Mouse (Mus musculus) yolk sac, embryonic 10.5 days (tissue): ENCODE measurements around the gene Gm20388.

ENCODE experiments used
- DNase-seq: peaks from one replicate; pipeline ENCODE4 v3.0.0-alpha.2; 2017; ENCODE audit warnings: low spot score

The Gm20388 gene

DNA sequence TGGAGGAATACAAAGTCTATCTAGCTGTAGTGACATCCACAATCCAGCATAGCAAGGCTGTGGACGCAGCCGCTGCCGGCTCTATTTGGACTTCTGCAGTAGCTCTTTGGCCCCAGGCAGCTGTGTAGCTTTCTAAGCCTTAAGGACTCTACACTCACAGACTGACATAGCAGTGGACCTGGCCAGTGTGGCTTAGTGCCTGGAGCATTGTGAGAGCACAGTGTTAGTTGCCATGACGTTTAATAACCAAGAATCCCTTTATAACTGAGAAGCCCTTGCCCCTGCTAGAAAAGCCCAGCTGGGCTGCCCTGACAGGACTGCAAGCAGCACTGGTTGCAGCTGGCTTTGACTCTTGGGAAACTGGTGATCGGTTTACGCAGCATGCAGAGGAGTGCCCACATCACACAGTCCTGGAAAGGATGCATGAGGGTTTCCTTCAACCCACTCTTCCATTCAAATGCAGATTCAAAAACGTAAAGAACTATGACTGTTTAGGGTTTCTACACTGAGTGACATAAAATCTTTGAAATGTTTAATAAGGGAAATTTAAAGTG is 214.3 kb downstream of the Gm20388 start:
- no peak for DNase-seq

DNA sequence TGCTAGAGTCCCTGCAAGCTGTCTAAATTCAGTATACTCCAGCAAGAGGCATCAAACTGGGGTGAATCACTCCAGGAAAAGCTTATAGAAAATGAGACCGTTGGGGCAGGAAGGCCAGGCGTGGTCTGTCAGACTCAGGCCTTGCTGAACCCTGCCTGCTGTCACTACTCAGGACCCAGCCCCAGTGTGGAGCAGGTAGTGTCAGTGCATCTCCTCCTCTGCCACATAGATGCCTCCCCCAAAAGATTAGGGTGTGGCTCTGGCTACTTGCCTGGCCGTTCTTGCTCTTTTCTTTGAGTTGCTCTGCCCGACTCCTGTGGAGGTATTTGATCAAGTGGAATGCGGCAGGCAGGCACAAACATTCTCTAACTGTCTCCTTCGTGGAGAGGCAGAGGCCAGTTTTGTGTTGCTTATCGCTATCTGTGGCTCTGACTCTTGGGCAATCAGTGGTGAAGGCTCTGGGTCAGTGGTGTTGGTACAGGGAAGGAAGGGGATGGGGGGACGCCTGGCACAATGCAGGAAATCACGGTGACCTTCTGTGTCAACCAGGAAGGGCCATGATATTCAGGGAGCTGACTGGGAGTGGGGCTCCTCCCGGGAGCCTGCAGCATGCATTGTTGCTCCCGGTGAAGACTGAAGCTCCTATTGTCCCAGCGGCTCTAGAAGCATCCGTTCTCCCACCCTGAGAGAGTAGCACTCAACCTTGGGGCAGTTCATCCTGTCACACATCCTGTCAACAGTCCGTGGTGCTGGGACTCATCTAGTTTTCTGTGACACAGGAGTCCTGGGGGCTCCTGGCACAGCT is 215.9 kb downstream of the Gm20388 start:
- peak; percentile 11 for DNase-seq

DNA sequence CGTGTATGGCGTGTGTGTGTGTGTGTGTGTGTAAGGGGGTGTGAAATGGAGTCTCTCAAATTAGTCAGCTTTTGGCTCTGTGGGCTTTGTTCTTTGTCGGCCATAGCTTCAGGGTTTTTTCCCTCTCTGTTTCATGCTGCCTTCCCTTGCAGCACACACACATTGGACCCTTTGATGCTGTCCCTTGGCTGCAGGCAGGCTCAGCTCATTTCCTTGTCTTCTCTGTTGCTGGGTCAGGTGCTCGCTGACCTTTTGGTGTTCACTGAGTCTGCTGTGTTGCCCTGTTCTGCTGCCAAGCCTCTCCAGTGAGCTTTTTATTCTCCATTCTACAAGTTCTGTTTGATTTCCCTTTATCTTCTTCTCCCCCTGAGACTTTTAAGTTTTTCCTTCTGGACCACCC is 218.9 kb downstream of the Gm20388 start:
- no peak for DNase-seq

DNA sequence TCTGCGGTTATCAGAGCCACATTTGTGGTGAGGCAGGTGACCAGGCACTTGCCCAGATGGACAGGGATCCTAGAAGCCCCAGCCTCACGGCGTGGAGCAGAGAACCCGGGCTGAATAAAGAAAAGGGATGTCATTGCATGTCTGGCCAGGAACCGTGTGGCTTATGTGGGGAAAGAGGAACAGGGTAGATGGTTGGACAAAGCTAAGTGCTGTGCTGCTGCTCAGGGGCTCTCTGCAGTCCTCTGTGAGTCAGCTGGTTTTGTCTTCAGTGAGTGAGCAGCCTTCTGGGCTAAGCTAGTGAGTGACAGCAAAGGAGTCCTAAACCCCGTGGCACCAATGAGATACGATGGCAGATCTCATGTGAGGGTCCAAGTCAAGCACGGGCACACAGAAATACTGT is 220.5 kb downstream of the Gm20388 start:
- no peak for DNase-seq

DNA sequence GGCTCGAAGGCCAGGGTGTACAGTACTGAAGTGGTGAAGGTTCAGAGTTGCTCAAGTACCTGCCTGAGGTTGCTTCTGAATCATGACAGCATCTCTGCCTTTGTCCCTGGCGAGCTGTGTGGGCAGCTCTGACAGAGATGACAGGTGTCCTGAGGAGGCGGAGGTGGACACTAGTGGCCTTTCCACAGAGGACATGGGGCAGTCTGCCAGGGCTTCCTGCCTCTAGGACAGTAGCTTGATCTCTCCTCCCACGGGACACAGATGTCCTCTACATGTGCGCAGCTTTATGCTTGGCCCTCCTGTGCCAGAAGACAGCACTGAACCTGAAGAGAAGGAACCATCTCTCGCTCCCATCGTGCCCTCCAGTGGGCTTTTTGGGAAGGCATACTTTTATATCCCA is 222.5 kb downstream of the Gm20388 start:
- no peak for DNase-seq

DNA sequence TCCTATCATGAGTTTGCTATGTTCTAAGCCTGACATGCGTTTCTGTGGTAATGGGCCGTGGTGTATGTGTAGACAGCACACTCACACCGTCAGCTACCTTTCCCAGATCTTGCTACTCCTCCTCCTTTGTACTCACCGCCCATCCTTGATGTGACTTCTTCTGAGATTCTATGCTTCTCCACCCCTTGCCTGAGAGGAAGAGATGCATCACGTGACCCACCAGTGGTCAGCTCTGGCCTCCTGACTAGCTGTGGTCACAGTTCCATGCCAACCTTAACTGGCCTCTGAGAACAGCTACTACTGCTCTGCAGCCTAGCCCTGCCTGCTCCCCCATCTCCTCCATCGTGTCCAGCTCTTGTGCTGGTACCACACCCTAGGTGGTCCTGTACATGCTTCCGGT is 225.0 kb downstream of the Gm20388 start:
- no peak for DNase-seq

DNA sequence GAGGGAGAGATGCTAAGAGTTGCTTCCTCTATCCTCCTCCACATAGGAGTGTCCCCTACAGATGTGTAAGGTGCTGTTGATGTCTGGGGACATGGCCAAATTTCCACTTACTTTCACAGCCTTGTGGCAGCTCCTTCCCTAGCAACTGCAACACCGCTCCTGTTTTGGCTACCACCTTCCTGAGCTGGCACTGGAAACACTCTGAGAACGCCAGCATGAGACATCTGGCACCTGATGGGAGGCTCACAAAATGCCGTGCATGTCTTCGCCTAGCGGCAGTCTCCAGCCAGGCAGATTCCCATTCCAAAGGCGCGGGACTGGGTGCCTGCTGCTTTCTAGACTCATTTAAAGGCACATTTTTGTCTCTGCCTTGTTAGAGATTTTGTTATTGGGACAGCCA is 226.0 kb downstream of the Gm20388 start:
- DNase-seq, result no peak

DNA sequence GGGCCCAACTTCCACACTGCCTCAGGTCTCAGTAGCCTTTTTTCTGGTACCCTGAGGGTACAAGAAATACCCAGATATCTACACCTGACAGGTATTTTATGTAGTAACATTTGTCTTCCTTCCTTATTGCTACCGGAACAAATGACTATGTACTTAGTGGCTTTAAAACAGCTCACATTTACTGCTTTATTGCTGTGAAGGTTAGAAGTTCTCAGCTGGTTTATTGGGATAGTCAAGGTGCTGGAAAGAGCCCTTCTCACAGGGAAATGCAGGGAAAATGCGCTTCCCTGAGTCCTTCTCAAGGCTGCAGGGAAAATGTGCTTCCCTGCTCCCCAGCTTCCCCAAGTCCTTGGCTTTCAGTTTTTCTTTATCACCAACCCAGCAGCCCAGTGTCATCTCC is 228.3 kb downstream of the Gm20388 start:
- no peak for DNase-seq

DNA sequence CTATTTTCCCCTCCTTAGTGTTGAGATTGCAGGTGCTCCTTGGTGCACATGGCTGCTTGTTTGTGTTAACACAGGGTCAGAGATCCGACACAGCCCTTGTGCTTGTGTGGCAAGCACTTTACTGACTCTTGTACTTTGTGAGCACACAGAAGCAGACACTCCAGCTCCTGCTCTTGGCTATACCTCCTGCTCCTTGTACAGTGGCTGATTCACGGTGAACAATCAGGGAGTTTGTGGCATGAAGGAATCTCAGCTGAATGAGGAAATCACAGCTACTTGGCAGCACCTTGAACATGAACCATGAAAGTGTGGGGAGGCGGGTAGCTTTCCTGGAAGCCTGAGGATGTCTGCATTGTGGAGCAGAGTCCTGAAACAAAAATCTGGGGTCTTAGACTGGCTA is 230.1 kb downstream of the Gm20388 start:
- DNase-seq, result no peak

DNA sequence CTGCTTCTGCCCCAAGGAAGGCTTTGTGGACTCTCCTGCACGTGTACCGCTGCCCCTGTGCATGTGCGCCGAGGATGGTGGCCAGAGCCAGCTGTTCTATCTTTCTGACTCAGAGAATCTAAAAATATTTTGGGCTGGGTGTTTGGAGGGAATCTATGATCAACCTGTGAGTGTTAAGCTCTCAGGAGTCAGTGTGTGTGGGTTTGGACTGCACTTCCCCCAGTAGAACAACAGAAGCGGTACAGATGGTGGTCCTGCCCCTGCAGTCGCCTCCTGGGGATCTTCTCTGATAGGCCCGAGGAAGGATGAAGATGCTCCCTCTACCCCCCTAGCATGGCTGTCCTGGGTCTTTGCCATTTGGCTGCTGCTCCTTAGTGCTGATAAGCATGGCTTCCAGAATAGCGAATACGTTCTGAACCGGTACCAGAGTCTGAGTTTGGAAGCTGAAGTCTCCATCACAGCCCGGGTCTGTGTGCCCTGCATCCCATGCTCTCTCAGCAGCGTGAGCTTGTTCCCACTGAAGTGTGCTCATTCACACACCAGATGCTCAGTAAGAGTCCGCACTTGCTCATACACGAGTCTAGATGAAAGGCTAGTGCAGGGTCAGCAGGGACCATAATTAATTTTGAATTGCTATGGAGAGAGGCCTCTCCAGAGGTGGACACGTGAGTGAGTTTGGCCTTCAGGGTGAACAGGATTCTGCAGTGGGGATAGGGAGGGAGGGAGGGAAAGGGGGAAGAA is 233.4 kb downstream of the Gm20388 start:
- DNase-seq, result no peak

DNA sequence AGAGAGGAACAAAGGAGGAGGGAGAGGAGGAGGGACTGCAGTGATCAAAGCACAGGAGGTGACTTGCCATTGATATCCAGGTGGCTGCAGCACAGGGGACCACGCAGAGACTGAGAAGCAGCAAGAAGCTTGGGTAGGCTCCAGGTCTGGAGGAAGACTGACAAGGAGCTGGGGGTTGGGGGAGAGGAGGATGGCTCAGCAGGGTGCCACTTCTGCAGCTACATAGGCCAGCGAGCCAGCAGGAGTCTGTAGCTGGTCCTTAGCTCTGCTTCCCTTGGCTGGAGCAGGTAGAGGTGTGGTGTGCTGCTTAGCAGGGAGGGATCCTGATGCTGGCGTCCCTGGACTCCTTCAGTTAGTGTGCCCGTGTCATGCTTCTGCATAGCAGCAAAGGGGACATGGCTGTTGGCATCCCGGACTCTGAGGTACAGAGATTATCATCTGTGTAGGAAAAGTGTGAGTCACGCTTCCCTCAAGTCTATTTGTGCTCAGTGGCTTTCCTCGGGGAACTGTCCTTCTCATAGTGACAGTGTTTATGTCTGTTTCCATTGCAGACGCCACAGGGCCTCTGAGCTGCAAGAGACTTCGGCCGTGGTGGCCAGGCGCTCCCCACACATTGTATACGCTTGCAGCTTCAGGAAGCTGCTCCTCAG is 234.1 kb downstream of the Gm20388 start:
- DNase-seq, result no peak

DNA sequence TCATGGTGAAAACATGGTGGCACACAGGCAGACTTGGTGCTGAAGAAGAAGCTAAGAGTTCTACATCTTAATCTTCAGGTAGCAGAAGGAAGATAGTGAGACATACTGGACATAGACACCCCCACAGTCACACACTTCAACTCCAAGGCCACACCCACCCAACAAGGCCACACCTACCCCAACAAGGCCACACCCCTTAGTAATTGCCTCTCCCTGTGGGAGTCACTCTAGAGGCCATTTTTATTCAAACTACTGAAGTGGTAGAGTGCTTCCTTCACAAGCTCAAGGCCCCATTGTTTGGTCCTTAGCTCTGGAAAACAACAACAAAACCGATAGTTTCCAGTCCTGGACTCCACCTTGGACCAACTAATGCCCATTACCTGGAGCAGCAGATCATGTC is 235.4 kb downstream of the Gm20388 start:
- no peak for DNase-seq

DNA sequence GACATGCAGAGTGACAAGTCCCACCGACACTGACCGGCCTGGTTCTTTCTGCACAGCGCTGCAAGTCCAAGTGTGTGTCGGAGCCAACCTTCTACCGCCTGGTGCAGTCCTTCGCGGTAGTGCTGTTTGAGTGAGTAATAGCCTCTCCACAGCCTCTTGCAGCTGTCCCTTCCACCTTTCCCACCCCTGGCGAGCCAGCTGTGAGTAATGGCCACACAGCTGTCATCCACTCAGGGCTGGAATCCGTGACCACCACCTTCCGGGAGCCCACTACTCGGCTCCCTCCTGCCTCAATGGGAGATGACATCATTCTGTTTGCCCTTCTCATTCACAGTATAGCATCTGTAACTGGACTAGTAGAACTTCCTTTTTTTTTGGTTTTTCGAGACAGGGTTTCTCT is 239.4 kb downstream of the Gm20388 start:
- DNase-seq, result no peak

DNA sequence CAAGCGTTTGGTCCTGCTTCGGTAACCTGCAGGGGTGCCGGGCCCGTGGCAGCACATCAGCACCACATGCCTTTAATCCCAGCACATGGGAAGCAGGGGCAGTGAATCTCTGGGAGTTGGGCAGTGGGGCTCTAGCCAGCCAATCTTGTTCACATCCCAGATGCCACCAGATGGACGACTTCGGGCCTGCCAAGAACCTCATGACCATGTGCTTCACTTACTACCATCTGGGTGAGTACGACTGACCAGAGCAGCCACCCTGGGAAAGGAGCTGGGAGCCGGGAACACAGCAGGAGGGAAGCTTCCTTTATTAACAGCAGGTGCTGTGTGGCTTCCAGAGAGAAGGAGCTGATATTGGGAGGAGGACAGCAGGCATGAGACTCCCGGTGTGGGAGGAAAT is 240.5 kb downstream of the Gm20388 start:
- no peak for DNase-seq

DNA sequence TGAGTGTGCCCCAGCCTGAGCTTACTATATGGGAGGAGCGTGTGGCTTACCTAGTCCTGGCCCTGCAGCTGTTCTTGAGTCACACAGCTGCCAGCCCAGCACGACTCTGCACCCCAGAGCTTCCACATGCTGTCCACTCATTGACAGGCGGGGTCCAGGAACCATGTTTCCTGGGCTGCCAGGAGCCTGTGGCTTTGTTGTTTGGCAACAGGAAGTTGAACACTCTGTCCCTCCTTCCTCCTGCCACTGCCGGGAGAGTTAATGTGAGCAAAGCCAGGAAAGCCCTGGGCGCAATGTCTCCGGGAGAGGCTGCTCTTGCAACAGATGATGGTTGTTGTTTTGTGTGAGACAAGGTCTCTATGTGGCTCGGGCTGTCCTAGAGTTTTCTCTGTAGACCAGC is 242.0 kb downstream of the Gm20388 start:
- no peak for DNase-seq

DNA sequence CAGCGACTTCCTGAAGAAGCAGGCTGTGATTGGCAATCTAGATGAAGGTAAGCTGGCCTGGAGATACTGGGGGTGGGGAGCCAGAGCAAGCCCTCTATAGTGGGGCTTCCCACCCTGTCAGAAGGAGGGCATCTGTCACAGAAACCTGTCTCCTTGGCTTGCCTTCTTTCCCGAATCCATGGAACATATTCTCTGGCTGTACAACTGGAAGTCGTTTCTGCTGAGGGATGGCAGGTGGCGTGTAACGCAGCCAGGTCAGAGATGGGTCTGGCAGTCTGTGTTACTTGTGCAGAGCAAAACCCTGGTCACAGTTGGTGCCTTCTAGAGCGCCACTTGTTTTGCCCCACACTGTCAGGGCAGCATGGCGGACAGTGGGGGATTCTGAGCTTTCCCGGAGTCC is 249.7 kb downstream of the Gm20388 start:
- no peak for DNase-seq

DNA sequence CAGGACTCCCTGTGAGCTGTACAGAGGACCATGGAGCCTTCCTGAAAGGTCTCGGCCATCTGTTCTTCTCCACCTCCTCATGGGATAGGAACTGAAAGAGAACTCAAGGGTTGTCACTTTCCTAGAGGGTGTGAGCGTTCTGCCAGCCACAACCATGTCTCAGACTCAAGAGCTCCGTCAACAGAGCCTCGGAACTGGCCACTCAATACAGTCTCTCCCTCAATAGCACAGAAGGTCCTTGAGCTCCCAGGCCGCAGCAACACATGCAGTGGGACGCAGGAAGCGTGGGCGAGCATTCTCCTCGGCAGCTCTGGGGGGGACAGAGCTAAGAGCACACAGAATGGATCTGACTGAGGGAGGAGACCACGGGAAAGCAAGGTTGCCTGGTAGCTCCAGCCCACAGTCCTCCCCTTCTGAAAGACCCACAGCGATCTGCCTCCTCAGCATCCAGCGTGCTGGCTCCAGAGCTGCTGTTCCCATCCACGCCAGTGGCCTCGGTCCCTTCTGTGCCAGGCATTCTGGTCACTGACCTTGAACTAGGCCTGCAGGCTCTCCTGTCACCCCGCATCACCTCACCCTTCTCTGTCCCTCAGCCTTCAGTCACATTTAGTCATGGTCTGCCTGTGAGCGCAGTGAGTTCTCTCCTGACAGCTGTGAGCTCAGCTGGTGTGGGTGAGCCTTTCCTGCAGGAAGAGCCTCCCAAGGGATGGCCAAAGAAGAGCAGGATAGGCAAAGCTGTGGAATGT is 251.2 kb downstream of the Gm20388 start:
- DNase-seq, result no peak

DNA sequence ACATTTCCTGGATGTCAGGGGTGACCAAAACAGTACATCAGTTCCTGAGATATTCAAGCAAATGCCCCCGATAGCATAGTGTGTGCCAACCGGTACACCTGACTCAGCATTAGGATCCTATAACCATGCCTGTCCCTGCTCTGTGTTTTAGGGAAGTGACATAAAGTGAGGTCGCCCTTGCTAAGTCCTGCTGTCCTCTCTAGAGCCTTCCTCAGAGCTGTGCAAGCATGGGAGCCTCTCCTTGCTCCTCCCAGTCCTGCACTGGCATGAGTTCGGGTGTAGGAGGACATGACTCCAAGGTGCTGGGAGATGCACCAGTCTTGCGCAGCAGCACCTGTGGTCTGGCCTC is 251.7 kb downstream of the Gm20388 start:
- no peak for DNase-seq

DNA sequence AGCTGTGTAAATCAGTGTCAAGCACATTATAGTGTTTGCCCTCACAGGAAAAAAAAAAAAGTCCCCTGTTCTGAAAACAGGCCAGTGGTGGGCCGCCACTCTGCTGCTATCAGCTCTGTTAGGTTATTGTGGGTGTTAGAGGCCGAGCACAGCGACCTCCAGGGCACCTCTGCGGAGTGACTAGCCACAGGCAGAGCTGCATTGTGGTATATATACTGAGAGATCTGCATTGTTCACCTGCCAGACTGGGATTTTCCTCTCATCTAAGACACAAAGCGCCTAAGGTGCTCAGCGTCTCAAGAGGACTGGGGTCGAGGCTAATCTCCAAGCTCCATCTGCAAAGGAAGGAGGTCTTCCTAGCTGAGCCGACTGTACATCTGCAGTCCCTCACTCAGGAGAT is 252.7 kb downstream of the Gm20388 start:
- DNase-seq, result no peak

DNA sequence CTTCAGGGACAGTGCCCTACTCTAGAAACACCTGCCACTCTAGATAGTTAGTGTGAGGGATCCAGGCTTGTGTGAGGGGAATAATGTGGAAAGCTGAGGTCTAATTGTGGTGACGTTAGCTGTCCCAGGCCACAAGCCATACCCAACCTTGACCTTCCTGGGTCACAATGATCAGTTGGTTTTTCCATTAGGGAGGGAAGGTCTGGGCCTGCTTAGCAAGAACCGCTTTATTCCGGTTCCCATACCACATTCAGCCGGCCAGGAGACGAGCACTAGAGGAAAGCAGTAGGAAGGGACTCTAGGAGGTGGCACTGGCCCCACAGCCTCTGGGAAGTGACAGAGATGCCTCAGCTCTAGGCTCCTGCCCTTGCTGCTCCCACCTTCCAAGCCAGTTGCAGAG is 253.4 kb downstream of the Gm20388 start:
- DNase-seq, result no peak

DNA sequence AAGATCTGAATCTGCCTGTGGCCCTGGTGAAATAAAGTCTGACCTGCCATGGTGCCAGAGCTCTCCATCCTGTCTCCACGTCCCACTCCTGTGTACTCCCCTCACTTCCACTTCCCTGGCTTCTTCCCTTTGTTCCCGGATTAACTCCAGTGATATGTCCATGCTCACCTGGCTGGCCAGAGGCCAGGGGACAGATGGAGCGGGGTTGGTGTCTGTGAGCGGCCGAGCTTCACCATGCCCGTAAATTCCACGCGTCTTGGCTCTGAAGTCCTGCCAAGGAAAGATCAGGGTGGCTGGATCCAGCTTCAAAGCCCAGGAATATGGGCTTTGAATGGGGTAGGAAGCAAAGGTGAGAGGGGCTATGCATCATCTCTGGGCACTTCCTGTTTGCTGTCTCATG is 256.5 kb downstream of the Gm20388 start:
- no peak for DNase-seq

DNA sequence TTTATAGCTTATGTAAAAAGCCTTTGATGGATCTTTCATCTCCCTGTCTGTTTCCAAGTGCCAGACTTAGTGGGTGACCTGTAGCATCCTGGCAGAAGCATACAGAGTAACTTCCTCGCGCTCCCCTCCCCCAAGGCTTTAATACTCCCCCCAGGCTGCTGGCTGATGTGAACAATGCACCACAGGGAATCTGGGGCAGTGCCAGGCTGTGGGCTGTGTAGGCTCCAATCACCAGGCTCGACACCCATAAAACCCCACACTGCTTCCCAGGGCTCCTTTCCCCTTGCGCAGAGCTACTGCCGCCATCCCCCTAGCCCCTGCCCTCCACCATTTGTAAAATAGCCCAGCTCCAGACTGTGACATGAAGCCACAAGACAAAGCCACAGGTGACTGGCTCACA is 257.2 kb downstream of the Gm20388 start:
- no peak for DNase-seq
